Mouse (Mus musculus): Measurements from ENCODE around the gene Vnn3. TPM values are rescaled to one million over a fixed set of nuclear protein-coding genes. Genes with fewer than 3 reads are reported as not detected.
A peak's percentile ranks its signal among the peaks of the same experiment; 100 is the strongest.

Gene Vnn3
- polyA plus RNA-seq, 1 experiment from 2014 or later: 12.2 TPM

DNA sequence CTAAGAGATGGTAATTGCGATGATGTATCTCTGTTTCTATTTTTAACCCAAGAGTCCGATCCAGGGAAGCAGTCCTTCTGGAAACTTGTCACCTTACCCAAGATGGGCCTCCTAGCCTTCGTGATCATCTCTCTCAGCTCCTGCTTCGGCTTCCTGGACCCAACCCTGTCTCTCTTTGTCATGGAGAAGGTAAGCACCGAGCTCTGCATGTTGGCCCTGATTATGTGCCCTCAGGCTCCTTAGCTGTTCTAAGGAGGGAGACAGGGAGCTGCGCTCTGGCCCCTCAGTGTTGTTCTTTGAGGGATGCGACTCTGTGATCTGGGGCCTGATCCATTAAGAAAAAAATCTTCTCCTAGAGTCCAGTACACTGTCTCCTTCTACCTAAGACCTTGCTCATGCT is 35.0 kb upstream of the Vnn3 start:
- Histone ChIP-seq H3K27ac (ENCODE audit: low read length) (no peak overlapping the region), H3K4me1 (ENCODE audit: control insufficient read depth, low read depth, low read length) (no peaks in the 10 kb centered on the region), H3K27me3 (ENCODE audit: control insufficient read depth, insufficient read depth, low read depth, low read length) (no peaks in the 10 kb centered on the region), H3K4me2 (ENCODE audit: low read depth, low read length) (no peak overlapping the region), H3K9ac (ENCODE audit: low read depth, low read length) (no peak overlapping the region), H3K9me3 (replicated peaks; ENCODE audit: control insufficient read depth, low read length) (no peaks in the 10 kb centered on the region), H3K4me3 (ENCODE audit: low read depth, low read length) (no peak overlapping the region), H3K36me3 (ENCODE audit: control insufficient read depth, insufficient read depth) (no peaks in the 10 kb centered on the region)
- 77% methylated on average over 7 of the region's 7 CpGs for WGBS (ENCODE audit: insufficient replicate concordance)
- no peak for ATAC-seq (ENCODE audit: low read depth)

DNA sequence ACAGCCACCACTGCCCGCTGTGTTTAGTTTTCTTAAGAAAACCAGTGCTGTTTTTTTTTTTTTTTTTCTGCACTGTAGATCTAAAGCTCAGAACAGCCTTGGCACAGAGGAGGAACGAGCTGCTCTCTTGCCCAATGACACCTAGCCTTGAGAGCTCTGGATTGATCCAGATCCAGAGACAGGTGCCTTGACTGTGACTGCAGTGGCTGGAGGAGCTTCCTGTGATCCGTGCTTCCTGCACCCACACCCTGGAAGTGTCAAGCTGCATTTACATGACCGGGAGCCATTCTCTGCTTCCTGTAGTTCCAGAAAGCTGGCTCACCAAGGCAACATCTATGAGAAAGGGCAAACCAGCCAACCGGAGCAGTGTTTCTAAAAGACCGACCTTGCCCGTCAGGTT is 24.7 kb upstream of the Vnn3 start:
- 72% methylated on average over 7 of the region's 7 CpGs for WGBS (ENCODE audit: insufficient replicate concordance)
- ATAC-seq (ENCODE audit: low read depth): no peak

DNA sequence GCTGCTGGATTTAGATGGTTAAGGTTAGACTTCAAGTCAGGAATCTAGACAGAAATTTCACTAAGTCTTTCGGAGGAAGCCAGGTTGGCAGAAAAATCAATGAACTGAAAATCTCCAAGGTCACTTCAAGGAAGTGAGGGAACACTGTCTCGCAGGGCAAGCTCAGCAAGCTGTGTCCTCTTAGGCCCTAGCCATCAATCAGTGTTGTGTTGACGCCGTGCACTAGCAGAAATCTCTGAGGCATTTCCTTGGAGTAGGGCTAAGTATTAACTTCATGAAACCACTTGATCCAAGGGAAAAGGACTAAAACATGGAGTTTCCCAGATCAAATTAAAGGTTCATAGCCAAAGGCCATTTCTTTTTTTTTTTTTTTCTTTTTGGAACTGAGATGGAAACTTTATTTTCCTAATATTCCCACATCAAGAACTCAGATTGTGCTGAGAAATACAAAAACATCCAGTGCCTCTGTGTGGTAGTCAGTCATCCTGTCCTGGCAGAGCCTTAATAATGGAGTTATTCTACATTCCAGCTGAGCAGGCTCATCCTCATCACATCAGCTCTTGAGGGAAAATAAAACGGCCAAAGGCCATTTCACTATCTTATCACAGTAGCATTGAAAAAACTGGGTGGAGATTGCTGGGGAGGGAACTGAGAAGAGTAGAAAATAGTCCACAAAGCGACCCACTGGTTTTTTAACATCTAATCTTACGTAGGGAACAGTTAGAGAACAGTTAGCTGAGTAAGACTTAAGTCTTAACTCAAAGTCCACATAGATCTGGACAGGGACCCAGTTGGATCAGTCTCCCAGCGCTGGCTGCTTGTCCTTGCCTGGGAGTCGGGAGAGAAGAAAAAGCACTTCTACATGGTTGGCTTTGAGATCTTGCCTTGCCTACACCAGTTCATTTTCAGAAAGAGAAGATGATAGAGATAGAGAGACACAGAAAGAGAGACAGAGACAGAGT is 15.0 kb upstream of the Vnn3 start:
- Histone ChIP-seq H3K36me3 (ENCODE audit: control insufficient read depth, insufficient read depth) (no peaks in the 10 kb centered on the region), H3K27me3 (ENCODE audit: control insufficient read depth, insufficient read depth, low read depth, low read length) (no peaks in the 10 kb centered on the region), H3K4me2 (ENCODE audit: low read depth, low read length) (no peak overlapping the region), H3K4me1 (ENCODE audit: control insufficient read depth, low read depth, low read length) (no peaks in the 10 kb centered on the region), H3K27ac (ENCODE audit: low read length) (no peak overlapping the region), H3K9me3 (replicated peaks; ENCODE audit: control insufficient read depth, low read length) (no peaks in the 10 kb centered on the region), H3K4me3 (ENCODE audit: low read depth, low read length) (no peak overlapping the region), H3K9ac (ENCODE audit: low read depth, low read length) (no peak overlapping the region)
- no peak for ATAC-seq (ENCODE audit: low read depth)
- WGBS (ENCODE audit: insufficient replicate concordance): 47% methylated on average over 9 of the region's 9 CpGs

More for the DNA sequence above, 24.7 kb upstream of the Vnn3 start:
- H3K9ac ChIP-seq (ENCODE audit: low read depth, low read length): no peak overlapping the region
- no peak overlapping the region for H3K4me3 ChIP-seq (ENCODE audit: low read depth, low read length)
- H3K4me2 ChIP-seq (ENCODE audit: low read depth, low read length): no peak overlapping the region
- no peak overlapping the region for H3K27ac ChIP-seq (ENCODE audit: low read length)
- H3K27me3 ChIP-seq (ENCODE audit: control insufficient read depth, insufficient read depth, low read depth, low read length): no peaks in the 10 kb centered on the region
- no peaks in the 10 kb centered on the region for H3K36me3 ChIP-seq (ENCODE audit: control insufficient read depth, insufficient read depth)
- H3K9me3 ChIP-seq (replicated peaks; ENCODE audit: control insufficient read depth, low read length): no peaks in the 10 kb centered on the region
- no peaks in the 10 kb centered on the region for H3K4me1 ChIP-seq (ENCODE audit: control insufficient read depth, low read depth, low read length)

DNA sequence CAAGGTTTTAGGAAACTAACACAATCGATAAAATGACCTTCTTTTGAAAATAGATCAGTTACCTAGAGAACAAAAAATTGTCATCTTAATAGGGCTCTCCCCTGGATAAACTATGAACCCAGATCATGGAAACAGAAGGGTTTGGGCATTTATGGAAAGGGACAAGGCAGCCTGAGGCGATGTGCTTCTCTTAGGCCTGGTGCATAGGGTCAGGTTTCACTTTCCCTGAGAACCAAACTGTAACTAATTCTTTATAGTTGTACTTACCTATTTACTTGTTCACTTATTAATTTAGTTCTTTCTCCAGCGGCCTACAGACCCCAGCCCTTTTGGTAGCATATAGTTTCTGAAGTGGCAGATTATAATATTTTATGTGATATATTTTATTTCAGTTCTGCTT is 14.1 kb upstream of the Vnn3 start:
- no peak for ATAC-seq (ENCODE audit: low read depth)
- WGBS (ENCODE audit: insufficient replicate concordance): 67% methylated on average over 3 of the region's 3 CpGs

DNA sequence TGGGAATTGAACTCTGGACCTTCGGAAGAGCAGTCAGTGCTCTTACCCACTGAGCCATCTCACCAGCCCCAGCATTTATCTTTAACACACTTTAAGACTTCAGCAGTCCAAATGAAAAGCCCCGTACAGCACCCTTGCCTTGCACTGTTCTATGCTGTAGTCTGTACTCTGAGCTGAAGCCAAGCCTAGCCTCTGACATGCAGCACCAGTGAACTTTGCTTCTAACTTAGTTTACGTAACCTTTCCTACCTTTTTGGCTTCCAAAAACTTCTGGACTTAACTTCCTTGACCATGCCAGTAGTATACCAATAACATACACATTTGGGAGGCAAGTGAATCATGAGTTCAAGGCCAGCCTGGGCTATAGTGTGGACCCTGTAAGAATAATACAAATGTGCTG is 12.4 kb upstream of the Vnn3 start:
- Histone ChIP-seq H3K9ac (ENCODE audit: low read depth, low read length) (no peak overlapping the region), H3K9me3 (replicated peaks; ENCODE audit: control insufficient read depth, low read length) (no peaks in the 10 kb centered on the region), H3K36me3 (ENCODE audit: control insufficient read depth, insufficient read depth) (no peaks in the 10 kb centered on the region), H3K4me1 (ENCODE audit: control insufficient read depth, low read depth, low read length) (no peaks in the 10 kb centered on the region), H3K4me2 (ENCODE audit: low read depth, low read length) (no peak overlapping the region), H3K27ac (ENCODE audit: low read length) (no peak overlapping the region), H3K27me3 (ENCODE audit: control insufficient read depth, insufficient read depth, low read depth, low read length) (no peaks in the 10 kb centered on the region), H3K4me3 (ENCODE audit: low read depth, low read length) (no peak overlapping the region)
- 73% methylated on average over 3 of the region's 3 CpGs for WGBS (ENCODE audit: insufficient replicate concordance)
- peak; percentile 64 for ATAC-seq (ENCODE audit: low read depth)

More for the DNA sequence above, 14.1 kb upstream of the Vnn3 start:
- Histone ChIP-seq H3K4me3 (ENCODE audit: low read depth, low read length) (no peak overlapping the region), H3K9me3 (replicated peaks; ENCODE audit: control insufficient read depth, low read length) (no peaks in the 10 kb centered on the region), H3K9ac (ENCODE audit: low read depth, low read length) (no peak overlapping the region), H3K36me3 (ENCODE audit: control insufficient read depth, insufficient read depth) (no peaks in the 10 kb centered on the region), H3K27me3 (ENCODE audit: control insufficient read depth, insufficient read depth, low read depth, low read length) (no peaks in the 10 kb centered on the region), H3K4me2 (ENCODE audit: low read depth, low read length) (no peak overlapping the region), H3K27ac (ENCODE audit: low read length) (no peak overlapping the region), H3K4me1 (ENCODE audit: control insufficient read depth, low read depth, low read length) (no peaks in the 10 kb centered on the region)

DNA sequence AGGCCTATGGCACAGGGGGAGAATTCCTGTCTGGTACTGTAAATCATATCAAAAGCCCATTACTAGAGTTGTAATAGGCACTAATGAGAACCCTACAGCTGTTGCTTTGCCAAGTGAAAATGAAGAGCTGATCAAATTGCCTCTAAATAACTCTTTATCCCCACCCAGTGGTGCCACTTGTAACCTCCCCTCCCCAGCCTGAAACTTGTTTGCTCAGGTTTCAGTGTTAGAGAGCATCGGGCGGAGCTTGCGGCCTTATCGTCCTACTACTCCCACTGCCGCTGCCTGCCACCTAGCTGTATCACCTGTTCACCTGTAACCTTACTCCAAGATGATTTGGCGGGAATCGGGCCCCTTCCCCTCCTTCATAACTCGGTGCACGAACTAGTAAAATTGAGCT is 11.9 kb upstream of the Vnn3 start:
- H3K4me2 ChIP-seq (ENCODE audit: low read depth, low read length): no peak overlapping the region
- 47% methylated on average over 9 of the region's 9 CpGs for WGBS (ENCODE audit: insufficient replicate concordance)
- no peaks in the 10 kb centered on the region for H3K27me3 ChIP-seq (ENCODE audit: control insufficient read depth, insufficient read depth, low read depth, low read length)
- peak; percentile 70 for ATAC-seq (ENCODE audit: low read depth)
- H3K9ac ChIP-seq (ENCODE audit: low read depth, low read length): no peak overlapping the region
- H3K27ac ChIP-seq (ENCODE audit: low read length): no peak overlapping the region
- no peaks in the 10 kb centered on the region for H3K9me3 ChIP-seq (replicated peaks; ENCODE audit: control insufficient read depth, low read length)
- H3K36me3 ChIP-seq (ENCODE audit: control insufficient read depth, insufficient read depth): no peaks in the 10 kb centered on the region
- H3K4me1 ChIP-seq (ENCODE audit: control insufficient read depth, low read depth, low read length): no peaks in the 10 kb centered on the region
- no peak overlapping the region for H3K4me3 ChIP-seq (ENCODE audit: low read depth, low read length)

DNA sequence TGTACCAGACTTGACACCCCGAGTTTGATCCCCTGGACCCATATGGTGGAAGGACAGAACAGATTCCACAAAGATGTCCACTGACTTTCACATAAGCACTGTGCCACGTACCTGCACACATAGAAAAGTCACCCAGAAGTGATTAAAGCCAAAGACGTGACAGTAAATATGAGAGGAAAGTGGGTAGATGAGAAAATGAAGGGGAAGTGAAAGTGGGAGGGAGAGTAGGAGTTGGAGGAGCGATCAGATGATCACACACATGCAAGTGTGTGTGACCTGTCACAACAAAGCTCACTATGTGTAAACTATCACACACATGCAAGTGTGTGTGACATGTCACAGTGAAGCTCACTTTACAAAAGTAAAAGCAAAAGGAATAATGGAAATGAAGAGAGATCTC is 10.8 kb upstream of the Vnn3 start:
- no peak overlapping the region for H3K27ac ChIP-seq (ENCODE audit: low read length)
- H3K4me1 ChIP-seq (ENCODE audit: control insufficient read depth, low read depth, low read length): no peaks in the 10 kb centered on the region
- H3K36me3 ChIP-seq (ENCODE audit: control insufficient read depth, insufficient read depth): no peaks in the 10 kb centered on the region
- no peaks in the 10 kb centered on the region for H3K27me3 ChIP-seq (ENCODE audit: control insufficient read depth, insufficient read depth, low read depth, low read length)
- H3K4me3 ChIP-seq (ENCODE audit: low read depth, low read length): no peak overlapping the region
- ATAC-seq (ENCODE audit: low read depth): no peak
- H3K4me2 ChIP-seq (ENCODE audit: low read depth, low read length): no peak overlapping the region
- H3K9ac ChIP-seq (ENCODE audit: low read depth, low read length): no peak overlapping the region
- no peaks in the 10 kb centered on the region for H3K9me3 ChIP-seq (replicated peaks; ENCODE audit: control insufficient read depth, low read length)
- 38% methylated on average over 4 of the region's 4 CpGs for WGBS (ENCODE audit: insufficient replicate concordance)

DNA sequence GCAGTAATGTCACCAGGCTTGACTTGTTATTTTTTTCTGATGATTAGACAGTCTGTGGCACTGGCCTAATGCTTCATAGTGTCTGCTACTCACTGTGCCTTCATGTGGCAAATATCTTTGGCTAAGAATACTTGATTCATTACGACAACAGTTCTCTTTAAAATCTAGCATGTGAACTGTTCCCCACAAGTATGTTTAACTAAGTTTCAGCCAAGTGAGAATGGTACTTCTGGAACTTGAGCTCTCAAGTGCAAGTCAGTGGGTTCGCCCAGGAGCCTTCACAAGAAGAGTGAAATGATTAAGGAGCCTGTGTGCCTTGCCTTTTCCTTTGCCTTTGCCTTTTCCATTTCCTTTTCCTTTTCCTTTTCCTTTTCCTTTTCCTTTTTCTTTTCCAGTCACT is 834 bp downstream of the Vnn3 start:
- no peak overlapping the region for H3K27ac ChIP-seq (ENCODE audit: low read length)

More for the DNA sequence above, 834 bp downstream of the Vnn3 start:
- H3K4me2 ChIP-seq (ENCODE audit: low read depth, low read length): no peak overlapping the region
- H3K9ac ChIP-seq (ENCODE audit: low read depth, low read length): no peak overlapping the region
- H3K4me3 ChIP-seq (ENCODE audit: low read depth, low read length): no peak overlapping the region
- no peaks in the 10 kb centered on the region for H3K9me3 ChIP-seq (replicated peaks; ENCODE audit: control insufficient read depth, low read length)
- no peak for ATAC-seq (ENCODE audit: low read depth)
- no peaks in the 10 kb centered on the region for H3K27me3 ChIP-seq (ENCODE audit: control insufficient read depth, insufficient read depth, low read depth, low read length)
- no peaks in the 10 kb centered on the region for H3K4me1 ChIP-seq (ENCODE audit: control insufficient read depth, low read depth, low read length)
- no peaks in the 10 kb centered on the region for H3K36me3 ChIP-seq (ENCODE audit: control insufficient read depth, insufficient read depth)
- 46% methylated on average over 2 of the region's 2 CpGs for WGBS (ENCODE audit: insufficient replicate concordance)

All from liver, embryonic 16.5 days (tissue).